Comparison of ENCODE assay signal across 8 mouse cellular contexts in the genomic region with DNA sequence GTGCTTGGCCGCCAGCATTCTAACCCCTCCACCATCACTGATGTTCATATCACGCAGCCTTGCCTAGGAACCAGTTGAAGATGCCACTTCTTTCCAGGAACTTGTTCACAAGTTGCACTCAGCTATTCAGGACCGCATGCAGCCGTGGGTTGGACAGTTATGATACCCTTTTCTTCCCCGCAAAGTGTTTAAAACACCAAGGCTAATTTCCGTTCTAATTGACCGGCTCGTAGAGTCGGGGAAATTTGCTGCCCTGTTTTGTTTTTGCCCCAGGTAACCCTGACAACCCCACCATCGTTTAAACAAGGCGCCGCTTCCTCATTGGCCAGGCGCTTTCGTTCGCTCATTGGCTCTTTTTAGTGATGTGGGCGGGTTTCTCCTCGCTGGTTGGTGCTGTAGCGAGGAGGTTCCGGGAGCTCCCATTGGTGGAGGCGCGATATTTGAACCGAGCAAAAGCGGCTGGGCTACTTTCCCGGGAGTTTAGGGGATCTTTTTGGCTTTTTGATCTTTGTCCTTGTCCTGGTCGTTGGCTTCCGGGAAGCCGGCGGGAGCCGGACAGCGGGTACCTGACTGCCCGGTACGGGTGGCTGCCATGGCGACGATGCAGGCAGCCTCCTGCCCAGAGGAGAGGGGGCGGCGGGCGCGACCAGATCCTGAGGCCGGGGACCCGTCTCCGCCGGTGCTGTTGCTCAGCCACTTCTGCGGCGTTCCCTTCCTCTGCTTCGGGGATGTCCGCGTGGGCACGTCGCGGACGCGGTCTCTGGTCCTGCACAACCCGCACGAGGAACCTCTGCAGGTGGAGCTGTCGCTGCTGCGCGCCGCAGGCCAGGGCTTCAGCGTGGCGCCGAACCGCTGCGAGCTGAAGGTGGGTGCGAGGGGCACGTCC. TPM values are rescaled to one million over a fixed set of nuclear protein-coding genes. Genes with fewer than 3 reads are reported as not detected.
DNase-seq lines count a peak whose midpoint lies in the region; ATAC-seq and TF ChIP-seq lines count a peak whose summit lies in the region.

A gene (plus strand): TSS at position 433 of the 886 bp plus-strand sequence.

- no peak for TF ChIP-seq POLR2A in kidney, adult 2 months (IDR thresholded peaks at IDR 0.05; ENCODE audit: low read depth, low read length)
- no peak for TF ChIP-seq POLR2A in spleen, adult 2 months (IDR thresholded peaks at IDR 0.05; ENCODE audit: low read depth, low read length)

- H3K27ac ChIP-seq in embryonic facial prominence, embryonic 13.5 days = peak within 1 kb of the TSS; percentile 23
- no peak within 1 kb of the TSS for H3K27ac ChIP-seq in kidney, adult 2 months (ENCODE audit: insufficient read depth, low read depth, low read length)
- H3K27ac ChIP-seq in limb, embryonic 12.5 days = peak within 1 kb of the TSS; percentile 78
- H3K27ac ChIP-seq in midbrain, embryonic 15.5 days = no peak within 1 kb of the TSS
- no peak within 1 kb of the TSS; the same call in 1 of the 2 replicates for H3K27ac ChIP-seq in spleen, adult 2 months (ENCODE audit: insufficient read depth, low read length)

- no peaks in the 10 kb centered on the region for H3K9me3 ChIP-seq in embryonic facial prominence, embryonic 13.5 days
- H3K9me3 ChIP-seq in limb, embryonic 12.5 days = no peaks in the 10 kb centered on the region
- no peaks in the 10 kb centered on the region for H3K9me3 ChIP-seq in midbrain, embryonic 15.5 days

- no peaks in the 10 kb centered on the region for H3K27me3 ChIP-seq in embryonic facial prominence, embryonic 13.5 days
- H3K27me3 ChIP-seq in kidney, adult 2 months (replicated peaks; ENCODE audit: control insufficient read depth, insufficient read depth, low read length) = no peaks in the 10 kb centered on the region
- no peaks in the 10 kb centered on the region for H3K27me3 ChIP-seq in limb, embryonic 12.5 days
- no peaks in the 10 kb centered on the region for H3K27me3 ChIP-seq in midbrain, embryonic 15.5 days (replicated peaks)
- H3K27me3 ChIP-seq in spleen, adult 2 months (ENCODE audit: control insufficient read depth, insufficient read depth, low read length) = no peaks in the 10 kb centered on the region

- H3K4me3 ChIP-seq in embryonic facial prominence, embryonic 13.5 days = peak within 1 kb of the TSS; percentile 87
- H3K4me3 ChIP-seq in kidney, adult 2 months (ENCODE audit: insufficient read depth, low read depth, low read length) = peak within 1 kb of the TSS; percentile 48
- H3K4me3 ChIP-seq in limb, embryonic 12.5 days (replicated peaks) = peak within 1 kb of the TSS; percentile 82
- peak within 1 kb of the TSS; percentile 57 for H3K4me3 ChIP-seq in midbrain, embryonic 15.5 days
- H3K4me3 ChIP-seq in spleen, adult 2 months (ENCODE audit: extremely low read depth, insufficient read depth, insufficient read length) = peak within 1 kb of the TSS; percentile 66

- peaks cover 11% of the 10 kb centered on the region; the same call in 1 of the 2 replicates for H3K36me3 ChIP-seq in embryonic facial prominence, embryonic 13.5 days
- no peaks in the 10 kb centered on the region for H3K36me3 ChIP-seq in kidney, adult 2 months (ENCODE audit: control insufficient read depth, insufficient read depth, low read length)
- H3K36me3 ChIP-seq in limb, embryonic 12.5 days = peaks cover 24% of the 10 kb centered on the region
- H3K36me3 ChIP-seq in midbrain, embryonic 15.5 days (replicated peaks) = no peaks in the 10 kb centered on the region
- H3K36me3 ChIP-seq in spleen, adult 2 months (ENCODE audit: control insufficient read depth, insufficient read depth, low read length) = no peaks in the 10 kb centered on the region

- no peak for TF ChIP-seq CTCF in kidney, adult 2 months (conservative IDR thresholded peaks at IDR 0.05; ENCODE audit: insufficient read depth, insufficient read length, low read depth, low read length)
- TF ChIP-seq CTCF in spleen, adult 2 months (IDR thresholded peaks at IDR 0.05; ENCODE audit: extremely low read depth, insufficient read depth, insufficient read length, insufficient replicate concordance) = no peak

- under 1% methylated on average over 65 of the region's 65 CpGs for WGBS in embryonic facial prominence, embryonic 13.5 days
- under 1% methylated on average over 65 of the region's 65 CpGs for WGBS in kidney, adult 2 months
- under 1% methylated on average over 65 of the region's 65 CpGs for WGBS in limb, embryonic 12.5 days
- WGBS in midbrain, embryonic 15.5 days = under 1% methylated on average over 64 of the region's 65 CpGs
- under 1% methylated on average over 65 of the region's 65 CpGs for WGBS in spleen, adult 2 months

- peak; percentile 86 for DNase-seq in 3134 (ENCODE audit: extremely low read depth, insufficient read length, low spot score)
- peak; percentile 89 to 90 for DNase-seq in adrenal gland, postnatal 36 days
- peak; percentile 92 to 94 for DNase-seq in heart, adult 18-20 months
- DNase-seq in kidney, adult 2 months = peak; percentile 97
- DNase-seq in spleen, adult 2 months (ENCODE audit: low read depth in 1 of 2, low spot score in 2 of 2) = peak; percentile 89 to 96

- peak within 1 kb of the TSS; percentile 94 for H3K4me2 ChIP-seq in embryonic facial prominence, embryonic 13.5 days
- peak within 1 kb of the TSS; percentile 80 for H3K4me2 ChIP-seq in limb, embryonic 12.5 days
- peak within 1 kb of the TSS; percentile 98 for H3K4me2 ChIP-seq in midbrain, embryonic 15.5 days

- peak; percentile 97 for ATAC-seq in embryonic facial prominence, embryonic 13.5 days (ENCODE audit: insufficient number of reproducible peaks, insufficient read depth, low FRiP score, low TSS enrichment, low read depth)
- peak; percentile 98 for ATAC-seq in limb, embryonic 12.5 days (ENCODE audit: insufficient number of reproducible peaks, insufficient read depth, low FRiP score, low TSS enrichment, low read depth)
- ATAC-seq in midbrain, embryonic 15.5 days (replicated peaks) = peak; percentile 99

- peak within 1 kb of the TSS; percentile 80 for H3K9ac ChIP-seq in embryonic facial prominence, embryonic 13.5 days
- peak within 1 kb of the TSS; percentile 81 for H3K9ac ChIP-seq in limb, embryonic 12.5 days (replicated peaks)
- H3K9ac ChIP-seq in midbrain, embryonic 15.5 days = peak within 1 kb of the TSS; percentile 26; the same call in 1 of the 2 replicates

- peaks cover 17% of the 10 kb centered on the region for H3K4me1 ChIP-seq in embryonic facial prominence, embryonic 13.5 days
- H3K4me1 ChIP-seq in kidney, adult 2 months (ENCODE audit: control insufficient read depth, insufficient read depth, low read length) = 0 out of 2 replicates have a peak, but pooled peaks cover 5% of the 10 kb centered on the region
- peaks cover 18% of the 10 kb centered on the region for H3K4me1 ChIP-seq in limb, embryonic 12.5 days (replicated peaks)
- peaks cover 11% of the 10 kb centered on the region for H3K4me1 ChIP-seq in midbrain, embryonic 15.5 days
- H3K4me1 ChIP-seq in spleen, adult 2 months (ENCODE audit: control insufficient read depth, insufficient read depth, insufficient read length) = peaks cover 9% of the 10 kb centered on the region; the same call in 1 of the 2 replicates

RNA-seq across cellular contexts. Expression of the gene that starts here (rescaled TPM):
- 1 to 10 TPM; 2.2 to 2.7 TPM for total RNA-seq in adrenal gland, postnatal 36 days (2021)
- 17.6 and 18.5 TPM in 2 replicates for polyA plus RNA-seq in embryonic facial prominence, embryonic 13.5 days (2015; fragmentation: Nextera tagmentation; extraction: Ambion mirVana)
- total RNA-seq in heart, adult 18-20 months (2021) = under 1 TPM; 0.35 to 0.36 TPM
- polyA plus RNA-seq in kidney, adult 2 months (2012; rRNA removed) = 0.03 and 0.23 TPM in 2 replicates
- 25.1 and 25.9 TPM in 2 replicates for polyA plus RNA-seq in limb, embryonic 12.5 days (2016; fragmentation: Nextera tagmentation; extraction: Ambion mirVana)
- polyA plus RNA-seq in midbrain, embryonic 15.5 days (2015; fragmentation: Nextera tagmentation; extraction: Ambion mirVana) = 2.8 TPM in 2 replicates
- polyA plus RNA-seq in spleen, adult 2 months (2012; rRNA removed) = 0.77 TPM in 2 replicates

Comparison
In these comparisons a context has a peak if more than half of its experiments do, and no peak if none do; other contexts are left out.
1. Peak in DNase-seq in heart, adult 18-20 months; RNA of the gene not detected or under 1 TPM.
2. Peak in DNase-seq and H3K4me3 ChIP-seq in kidney, adult 2 months; RNA of the gene not detected or under 1 TPM.
3. Peak in DNase-seq and H3K4me3 ChIP-seq in spleen, adult 2 months; RNA of the gene not detected or under 1 TPM.
4. H3K27ac ChIP-seq: peak in embryonic facial prominence, embryonic 13.5 days (single experiment) and limb, embryonic 12.5 days (single experiment); none in kidney, adult 2 months (single experiment), midbrain, embryonic 15.5 days (single experiment) and spleen, adult 2 months (single experiment).
5. H3K9ac ChIP-seq: peak in every context shown above with its lines; median percentile 81 in limb, embryonic 12.5 days; 80 in embryonic facial prominence, embryonic 13.5 days; 26 in midbrain, embryonic 15.5 days.
6. Peak in every context shown above with its lines, with median percentiles within 50 percentile points of each other: DNase-seq, ATAC-seq, H3K4me2 ChIP-seq and H3K4me3 ChIP-seq.